Comparison of ENCODE assay signal across 22 mouse cellular contexts in the genomic region with DNA sequence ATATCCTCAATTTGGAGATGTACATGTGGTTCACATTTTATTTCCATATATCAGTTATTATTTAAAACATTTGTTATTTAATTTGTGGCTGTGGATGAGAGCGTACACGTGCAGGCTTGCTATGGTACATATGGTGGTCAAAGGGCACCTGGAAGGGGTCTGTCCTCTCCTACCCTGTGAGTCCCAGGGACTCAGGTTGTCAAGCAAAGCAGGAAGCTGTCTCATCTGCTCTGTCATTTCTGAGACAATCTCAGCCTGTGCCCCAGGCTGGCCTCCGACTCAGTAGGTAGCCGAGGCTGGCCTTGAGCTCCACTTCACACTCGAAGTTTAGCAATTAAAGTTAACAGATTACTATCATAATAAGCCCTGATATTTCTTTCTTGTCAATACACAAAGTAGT. TPM values are rescaled to one million over a fixed set of nuclear protein-coding genes. Genes with fewer than 3 reads are reported as not detected.
DNase-seq lines count a peak whose midpoint lies in the region; ATAC-seq and TF ChIP-seq lines count a peak whose summit lies in the region.
"Had no signal": no experiment of that assay in that cellular context is flagged by ENCODE, and none has a peak within 500 bp of the region (broad histone marks: within the 10 kb centered on the region; RNA-seq: fewer than 3 reads in every experiment).

No protein-coding gene starts in this region.

- ATAC-seq in megakaryocyte, adult 5-6 weeks (ENCODE audit: poor library complexity, severe bottlenecking) = no peak
- no peak for ATAC-seq in kidney, embryonic 14.5 days (ENCODE audit: low FRiP score, low TSS enrichment)
- ATAC-seq: forebrain, embryonic 13.5 days; forebrain, postnatal 0 days; hindbrain, postnatal 0 days; intestine, embryonic 15.5 days had no signal

- TF ChIP-seq EP300 in CH12.LX (IDR thresholded peaks at IDR 0.05; ENCODE audit: low read length) = no peak

- no peak for TF ChIP-seq RAD21 in CH12.LX (IDR thresholded peaks at IDR 0.05; ENCODE audit: low read depth, low read length)

- peaks cover 49% of the 10 kb centered on the region for H3K27me3 ChIP-seq in megakaryocyte, embryonic 14.5 days (replicated peaks)
- H3K27me3 ChIP-seq in CH12.LX (replicated peaks) = no peaks in the 10 kb centered on the region
- peaks cover 9% of the 10 kb centered on the region for H3K27me3 ChIP-seq in kidney, embryonic 14.5 days (ENCODE audit: control insufficient read depth, insufficient read depth, low read length)
- H3K27me3 ChIP-seq: intestine, embryonic 15.5 days had no signal

- no peak overlapping the region for H3K9ac ChIP-seq in CH12.LX (ENCODE audit: insufficient read depth, low read depth)
- H3K9ac ChIP-seq in kidney, embryonic 14.5 days (ENCODE audit: low read depth, low read length) = no peak overlapping the region
- H3K9ac ChIP-seq: forebrain, embryonic 13.5 days; forebrain, postnatal 0 days; intestine, embryonic 15.5 days had no signal

- no peaks in the 10 kb centered on the region for H3K36me3 ChIP-seq in megakaryocyte, embryonic 14.5 days (replicated peaks; ENCODE audit: low read length)
- peaks cover 0 to 6% of the 10 kb centered on the region in 2 experiments for H3K36me3 ChIP-seq in CH12.LX (replicated peaks in 1 of 2; ENCODE audit: control insufficient read depth in 1 of 2, insufficient read depth in 1 of 2, low read length in 1 of 2)
- peaks cover 19% of the 10 kb centered on the region; the same call in 1 of the 2 replicates for H3K36me3 ChIP-seq in macrophage (ENCODE audit: inconsistent target)
- H3K36me3 ChIP-seq in kidney, embryonic 14.5 days (ENCODE audit: control insufficient read depth, insufficient read depth, low read length) = no peaks in the 10 kb centered on the region
- H3K36me3 ChIP-seq: embryonic facial prominence, embryonic 10.5 days; heart, embryonic 10.5 days; hindbrain, embryonic 13.5 days; intestine, embryonic 15.5 days had no signal

- dilution Hi-C loops in CH12.LX (cut with MboI; ENCODE audit: extremely low pct_ligation_motif_present, extremely low pct_unique_long_range_greater_than_20kb, low sequenced_read_pairs) = no loop called here

- peak overlapping the region; percentile 35 for H3K4me3 ChIP-seq in megakaryocyte, embryonic 14.5 days (replicated peaks)
- H3K4me3 ChIP-seq in CH12.LX (replicated peaks in 1 of 3; ENCODE audit: low read depth in 2 of 3, low read length in 2 of 3, poor library complexity in 1 of 3) (peak overlapping the region in 1 of 3 experiments; percentile 88), macrophage (ENCODE audit: inconsistent target) (peak overlapping the region; percentile 94)
- H3K4me3 ChIP-seq in kidney, embryonic 14.5 days (ENCODE audit: low read length) = no peak overlapping the region
- H3K4me3 ChIP-seq: embryonic facial prominence, embryonic 10.5 days; forebrain, embryonic 13.5 days; heart, embryonic 10.5 days; hindbrain, embryonic 13.5 days; intestine, embryonic 15.5 days had no signal

- H3K27ac ChIP-seq in CH12.LX (ENCODE audit: insufficient read depth, low read depth) (no peak overlapping the region), macrophage (peak overlapping the region; percentile 97)
- H3K27ac ChIP-seq in kidney, embryonic 14.5 days (ENCODE audit: low read depth, low read length) = no peak overlapping the region
- H3K27ac ChIP-seq: embryonic facial prominence, embryonic 10.5 days; forebrain, embryonic 13.5 days; gastrocnemius, adult 2 months; heart, embryonic 10.5 days; hindbrain, embryonic 13.5 days; hindbrain, postnatal 0 days; intestine, embryonic 15.5 days had no signal

- peaks cover 18% of the 10 kb centered on the region for H3K4me1 ChIP-seq in megakaryocyte, embryonic 14.5 days
- H3K4me1 ChIP-seq in CH12.LX (ENCODE audit: control insufficient read depth in 1 of 2, insufficient read depth in 2 of 2) = peaks cover 26 to 60% of the 10 kb centered on the region in 2 experiments
- peaks cover 5% of the 10 kb centered on the region; the same call in 1 of the 2 replicates for H3K4me1 ChIP-seq in kidney, embryonic 14.5 days (ENCODE audit: control insufficient read depth, insufficient read depth, low read length)

- no peak for TF ChIP-seq CTCF in CH12.LX (conservative IDR thresholded peaks at IDR 0.05 in 1 of 2, IDR thresholded peaks at IDR 0.05 in 1 of 2; ENCODE audit: low read depth in 2 of 2, low read length in 2 of 2)

- no peak for DNase-seq in CH12.LX (ENCODE audit: extremely low read depth)
- peak; percentile 22 for DNase-seq in T-cell, adult 2 months (ENCODE audit: low spot score)
- no peak for DNase-seq in adrenal gland, postnatal 10 days
- DNase-seq: adrenal gland, postnatal 14 days; cerebellum, adult 2 months; cerebellum, postnatal 10 days; forebrain, postnatal 0 days; gastrocnemius, adult 2 months; gastrocnemius, postnatal 36 days; heart, adult 18-20 months; heart, postnatal 10 days had no signal

- no peaks in the 10 kb centered on the region for H3K79me2 ChIP-seq in CH12.LX (replicated peaks; ENCODE audit: control insufficient read depth, extremely low read depth, insufficient read depth, poor library complexity, severe bottlenecking)
- H3K79me2 ChIP-seq in macrophage (ENCODE audit: inconsistent target) = peaks cover 65% of the 10 kb centered on the region

- 0 out of 2 replicates have a peak, but pooled peaks cover 4% of the 10 kb centered on the region for H3K9me3 ChIP-seq in megakaryocyte, embryonic 14.5 days
- H3K9me3 ChIP-seq in CH12.LX (replicated peaks; ENCODE audit: low read length) = no peaks in the 10 kb centered on the region
- H3K9me3 ChIP-seq in kidney, embryonic 14.5 days (ENCODE audit: control insufficient read depth, low read length) = no peaks in the 10 kb centered on the region
- H3K9me3 ChIP-seq: embryonic facial prominence, embryonic 10.5 days; forebrain, embryonic 13.5 days; heart, embryonic 10.5 days; intestine, embryonic 15.5 days had no signal

- 93% methylated on average over 5 of the region's 5 CpGs for WGBS in macrophage (ENCODE audit: missing documents)
- WGBS in kidney, embryonic 14.5 days = 89% methylated on average over 5 of the region's 5 CpGs

- in situ Hi-C loops in CH12.LX (cut with MboI; ENCODE audit: low pct_ligation_motif_present, low pct_unique_long_range_greater_than_20kb, low sequenced_read_pairs) = loop anchor here (10.0 kb wide), 1 partner anchor 121 kb away; the partner anchor contains the start of gene Mfsd6l

- TF ChIP-seq POLR2A in CH12.LX (IDR thresholded peaks at IDR 0.05; ENCODE audit: low read depth, low read length) = no peak

- H3K4me2 ChIP-seq in CH12.LX (ENCODE audit: insufficient read depth, low read depth, poor library complexity, severe bottlenecking) = no peak overlapping the region
- no peak overlapping the region for H3K4me2 ChIP-seq in kidney, embryonic 14.5 days (replicated peaks; ENCODE audit: low read depth, low read length)
- H3K4me2 ChIP-seq: forebrain, embryonic 13.5 days had no signal

TF ChIP-seq in CH12.LX, 34 proteins besides CTCF, POLR2A, EP300 and RAD21:
- TF ChIP-seq SIN3A (IDR thresholded peaks at IDR 0.05; ENCODE audit: low read length) (0 out of 2 replicates have a peak, but pooled peaks have one; percentile 38), ZC3H11A (IDR thresholded peaks at IDR 0.05; ENCODE audit: low read depth, low read length) (no peak)

RNA-seq across cellular contexts. Expression of gene Pik3r5, which starts 1.6 kb away (rescaled TPM):
- 5.8 and 9.5 TPM in 2 replicates for polyA plus RNA-seq in megakaryocyte, embryonic 14.5 days (2012; ENCODE audit: insufficient read depth, low replicate concordance)
- 55.3 and 61.8 TPM in 2 replicates for total RNA-seq in megakaryocyte, adult 5-6 weeks (2015)
- 37.0 and 40.8 TPM in 2 replicates for total RNA-seq in megakaryocyte, adult 5-6 weeks (2017)
- total RNA-seq in CH12.LX (2012; rRNA removed) (5.7 and 8.3 TPM in 2 replicates), CH12.LX (2014; rRNA removed) (2.9 and 3.5 TPM in 2 replicates)
- polyA plus RNA-seq in CH12.LX (2012; ENCODE audit: insufficient read length, low read depth) (7.3 and 9.4 TPM in 2 replicates), macrophage (2018) (65.4 to 120 TPM (median 103 TPM) in 3 replicates)
- 1,000 to 10,000 TPM in 12 of 26 experiments, 100 to 1,000 TPM in 14; 297 to 1,526 (median 884) TPM for total RNA-seq in macrophage (2018; cell fraction: chromatin; rRNA removed)
- 100 to 1,000 TPM; 121 to 414 (median 184) TPM for total RNA-seq in macrophage (2018; cell fraction: cytosol; rRNA removed)
- total RNA-seq in macrophage (2018; cell fraction: nucleus; rRNA removed) = 1,000 to 10,000 TPM in 4 of 26 experiments, 100 to 1,000 TPM in 22; 237 to 1,268 (median 592) TPM
- 0.41 and 1.5 TPM in 2 replicates for polyA plus RNA-seq in kidney, embryonic 14.5 days (2014; fragmentation: Nextera tagmentation; extraction: Ambion mirVana)
- total RNA-seq in adrenal gland, postnatal 10 days (2021) = 1 to 10 TPM; 1.6 to 2.3 TPM

RNA-seq across cellular contexts. Expression of gene Ntn1, which starts 32.9 kb away (rescaled TPM):
- 0.19 and 0.28 TPM in 2 replicates for polyA plus RNA-seq in megakaryocyte, embryonic 14.5 days (2012; ENCODE audit: insufficient read depth, low replicate concordance)
- total RNA-seq in megakaryocyte, adult 5-6 weeks (2015) = not detected in 2 replicates
- total RNA-seq in megakaryocyte, adult 5-6 weeks (2017) = 0.08 TPM in 1 of 2 replicates, not detected in the other
- 0.38 and 0.59 TPM in 2 replicates for total RNA-seq in CH12.LX (2012; rRNA removed)
- total RNA-seq in CH12.LX (2014; rRNA removed) = 0.47 and 0.54 TPM in 2 replicates
- 0.78 and 1.2 TPM in 2 replicates for polyA plus RNA-seq in CH12.LX (2012; ENCODE audit: insufficient read length, low read depth)
- total RNA-seq in macrophage (2018; cell fraction: chromatin; rRNA removed) = 10 to 100 TPM in 8 of 26 experiments, 1 to 10 TPM in 18; 4.9 to 16.7 (median 8.2) TPM
- 1 to 10 TPM; 1.6 to 3.6 (median 2.3) TPM for total RNA-seq in macrophage (2018; cell fraction: cytosol; rRNA removed)
- total RNA-seq in macrophage (2018; cell fraction: nucleus; rRNA removed) = 10 to 100 TPM in 1 of 26 experiments, 1 to 10 TPM in 25; 4.2 to 10.9 (median 6.1) TPM
- polyA plus RNA-seq in macrophage (2018) = 1.2 to 1.6 TPM (median 1.5 TPM) in 3 replicates
- 8.5 and 10.2 TPM in 2 replicates for polyA plus RNA-seq in kidney, embryonic 14.5 days (2014; fragmentation: Nextera tagmentation; extraction: Ambion mirVana)
- total RNA-seq in adrenal gland, postnatal 10 days (2021) = 10 to 100 TPM; 11.0 TPM
- total RNA-seq: hematopoietic stem cell, adult 5-6 weeks had no signal
